Mouse (Mus musculus) olfactory bulb, adult 2 months (tissue): Measurements from ENCODE around the gene Arhgap21. TPM values are rescaled to one million over a fixed set of nuclear protein-coding genes. Genes with fewer than 3 reads are reported as not detected.

Source experiments
- H3K27ac ChIP-seq: fragments of 200-500 bp; 2 replicates; pipeline ENCODE4 v1.5.1; 2012; ENCODE audit warnings: low read depth, low read length; ENCODE audit not compliant: insufficient read depth
- H3K4me1 ChIP-seq: fragments of 200-500 bp; 2 replicates; pipeline ENCODE4 v1.6.1; 2012; ENCODE audit warnings: low read length; ENCODE audit not compliant: control insufficient read depth, insufficient read depth
- H3K4me3 ChIP-seq: fragments of 200-500 bp; 2 replicates; pipeline ENCODE4 v1.5.1; 2012; ENCODE audit warnings: mild to moderate bottlenecking, low read depth, low read length, moderate library complexity; ENCODE audit not compliant: insufficient read depth
- CTCF ChIP-seq: fragments of 200-500 bp; IDR thresholded peaks from 2 replicates; pipeline ENCODE4 v1.5.1; 2012; ENCODE audit warnings: low read depth, mild to moderate bottlenecking, low read length, moderate library complexity; ENCODE audit not compliant: insufficient read depth
- POLR2A ChIP-seq: fragments of 200-500 bp; IDR thresholded peaks from 2 replicates; pipeline ENCODE4 v1.6.1; 2012; ENCODE audit warnings: mild to moderate bottlenecking, low read depth, low read length, moderate library complexity; ENCODE audit not compliant: insufficient read depth
- WGBS: fragments of 180-500 bp; shearing (Covaris S2); methylation state at CpG from one replicate; pipeline ENCODE4 v1.1.7; 2018; 5-methylcytosine and 5-hydroxymethylcytosine counted together
- polyA plus RNA-seq: library from polyadenylated mRNA; stranded (reverse); fragments of >200 nt; gene quantifications from 2 replicates; pipeline ENCODE4 v1.2.4, GENCODE M21; 2012; ENCODE audit warnings: low replicate concordance; ENCODE audit not compliant: missing spikeins, insufficient read depth, insufficient read length

The Arhgap21 gene
- polyA plus RNA-seq, 1 experiment, result not detected

GRCm38 (mm10) chr2:20960668-20961035, 8.0 kb downstream of the Arhgap21 start:
- Histone ChIP-seq H3K4me3 (no peak overlapping the region), H3K27ac (no peak overlapping the region), H3K4me1 (peaks cover 13% of the 10 kb centered on the region)
- WGBS, result 62% methylated on average over 8 of the region's 8 CpGs
- no peak for TF ChIP-seq CTCF
- TF ChIP-seq POLR2A, result no peak

- TF ChIP-seq CTCF, result no peak
- Histone ChIP-seq H3K27ac (no peak overlapping the region), H3K4me1 (peaks cover 13% of the 10 kb centered on the region), H3K4me3 (no peak overlapping the region)
- 61% methylated on average over 9 of the region's 9 CpGs for WGBS
Measured at GRCm38 (mm10) chr2:20959906-20960667, 8.6 kb downstream of the Arhgap21 start.

GRCm38 (mm10) chr2:20959045-20959444, 9.6 kb downstream of the Arhgap21 start:
- Histone ChIP-seq H3K4me1 (peaks cover 11% of the 10 kb centered on the region), H3K4me3 (no peak overlapping the region), H3K27ac (no peak overlapping the region)
- TF ChIP-seq POLR2A (no peak), CTCF (no peak)
- 76% methylated on average over 2 of the region's 2 CpGs for WGBS

GRCm38 (mm10) chr2:20957995-20958394, 10.7 kb downstream of the Arhgap21 start:
- Histone ChIP-seq H3K4me1 (peaks cover 7% of the 10 kb centered on the region), H3K4me3 (no peak overlapping the region), H3K27ac (no peak overlapping the region)
- WGBS, result 68% methylated on average over 1 of the region's 1 CpGs
- TF ChIP-seq CTCF (no peak), POLR2A (no peak)

GRCm38 (mm10) chr2:20956716-20957115, 12.0 kb downstream of the Arhgap21 start:
- Histone ChIP-seq H3K4me3 (no peak overlapping the region), H3K4me1 (peaks cover under 1% of the 10 kb centered on the region), H3K27ac (no peak overlapping the region)
- no peak for TF ChIP-seq CTCF
- TF ChIP-seq POLR2A, result no peak
- WGBS, result 82% methylated on average over 5 of the region's 5 CpGs

GRCm38 (mm10) chr2:20955996-20956395, 12.7 kb downstream of the Arhgap21 start:
- Histone ChIP-seq H3K4me1 (no peaks in the 10 kb centered on the region), H3K27ac (no peak overlapping the region), H3K4me3 (no peak overlapping the region)
- TF ChIP-seq CTCF (no peak), POLR2A (no peak)
- 65% methylated on average over 6 of the region's 6 CpGs for WGBS

GRCm38 (mm10) chr2:20955376-20955775, 13.3 kb downstream of the Arhgap21 start:
- H3K4me3 ChIP-seq, result no peak overlapping the region
- WGBS, result 70% methylated on average over 8 of the region's 8 CpGs
- H3K4me1 ChIP-seq, result no peaks in the 10 kb centered on the region
- no peak overlapping the region for H3K27ac ChIP-seq
- no peak for TF ChIP-seq CTCF
- no peak for TF ChIP-seq POLR2A

- TF ChIP-seq POLR2A (no peak), CTCF (no peak)
Measured at GRCm38 (mm10) chr2:20952716-20953115, 16.0 kb downstream of the Arhgap21 start.

GRCm38 (mm10) chr2:20949168-20949567, 19.5 kb downstream of the Arhgap21 start:
- WGBS, result 88% methylated on average over 3 of the region's 3 CpGs
- H3K27ac ChIP-seq, result no peak overlapping the region
- no peaks in the 10 kb centered on the region for H3K4me1 ChIP-seq
- no peak overlapping the region for H3K4me3 ChIP-seq
- TF ChIP-seq POLR2A, result no peak
- TF ChIP-seq CTCF, result no peak

More at GRCm38 (mm10) chr2:20952716-20953115, 16.0 kb downstream of the Arhgap21 start:
- no peak overlapping the region for H3K27ac ChIP-seq
- H3K4me1 ChIP-seq, result no peaks in the 10 kb centered on the region
- no peak overlapping the region for H3K4me3 ChIP-seq
- WGBS, result 64% methylated on average over 4 of the region's 4 CpGs
